Mouse (Mus musculus): ENCODE data around the gene Clstn1. TPM values are rescaled to one million over a fixed set of nuclear protein-coding genes. Genes with fewer than 3 reads are reported as not detected.

Clstn1 gene
- polyA plus RNA-seq, 1 experiment from 2014 or later: 22.7 TPM

GRCm38 (mm10) chr4:149585236-149585635 lies 1.0 kb upstream of the Clstn1 start:
- no peaks in the 10 kb centered on the region for H3K9me3 ChIP-seq (replicated peaks)
- no peak for ATAC-seq
- no peaks in the 10 kb centered on the region for H3K36me3 ChIP-seq (ENCODE audit: poor library complexity, severe bottlenecking)
- no peak overlapping the region for H3K9ac ChIP-seq
- no peak overlapping the region for H3K4me3 ChIP-seq
- H3K4me2 ChIP-seq: peak overlapping the region; percentile 97; the same call in 1 of the 2 replicates
- H3K4me1 ChIP-seq: peaks cover 25% of the 10 kb centered on the region
- no peak overlapping the region for H3K27ac ChIP-seq
- peaks cover 26% of the 10 kb centered on the region for H3K27me3 ChIP-seq
- WGBS: 87% methylated on average over 8 of the region's 8 CpGs

GRCm38 (mm10) chr4:149586783-149587595 lies 721 bp downstream of the Clstn1 start:
- Histone ChIP-seq H3K4me2 (peak overlapping the region; percentile 97), H3K27ac (peak overlapping the region; percentile 67), H3K9me3 (replicated peaks) (no peaks in the 10 kb centered on the region), H3K4me1 (peaks cover 25% of the 10 kb centered on the region), H3K9ac (peak overlapping the region; percentile 84), H3K27me3 (peaks cover 26% of the 10 kb centered on the region), H3K4me3 (peak overlapping the region; percentile 83), H3K36me3 (ENCODE audit: poor library complexity, severe bottlenecking) (no peaks in the 10 kb centered on the region)
- WGBS: under 1% methylated on average over 68 of the region's 72 CpGs
- ATAC-seq: peak; percentile 58

GRCm38 (mm10) chr4:149587596-149588168 lies 1.4 kb downstream of the Clstn1 start:
- Histone ChIP-seq H3K9ac (peak overlapping the region; percentile 84), H3K36me3 (ENCODE audit: poor library complexity, severe bottlenecking) (no peaks in the 10 kb centered on the region), H3K4me2 (peak overlapping the region; percentile 97), H3K4me3 (peak overlapping the region; percentile 83), H3K9me3 (replicated peaks) (no peaks in the 10 kb centered on the region), H3K27me3 (peaks cover 26% of the 10 kb centered on the region), H3K27ac (no peak overlapping the region), H3K4me1 (peaks cover 29% of the 10 kb centered on the region)
- ATAC-seq: peak; percentile 33
- 2% methylated on average over 24 of the region's 24 CpGs for WGBS

- Histone ChIP-seq H3K27ac (no peak overlapping the region), H3K4me2 (no peak overlapping the region), H3K36me3 (ENCODE audit: poor library complexity, severe bottlenecking) (no peaks in the 10 kb centered on the region), H3K9ac (no peak overlapping the region), H3K4me1 (peaks cover 40% of the 10 kb centered on the region), H3K4me3 (no peak overlapping the region), H3K9me3 (replicated peaks) (no peaks in the 10 kb centered on the region), H3K27me3 (peaks cover 12% of the 10 kb centered on the region)
- 84% methylated on average over 1 of the region's 1 CpGs for WGBS
- no peak for ATAC-seq
These were observed 3.9 kb downstream of the Clstn1 start for GRCm38 (mm10) chr4:149590200-149590599.

- 92% methylated on average over 2 of the region's 2 CpGs for WGBS
- Histone ChIP-seq H3K9me3 (replicated peaks) (no peaks in the 10 kb centered on the region), H3K4me2 (no peak overlapping the region), H3K9ac (no peak overlapping the region), H3K27me3 (peaks cover 9% of the 10 kb centered on the region), H3K4me1 (peaks cover 46% of the 10 kb centered on the region), H3K36me3 (ENCODE audit: poor library complexity, severe bottlenecking) (no peaks in the 10 kb centered on the region), H3K27ac (no peak overlapping the region), H3K4me3 (no peak overlapping the region)
- no peak for ATAC-seq
These were observed 5.2 kb downstream of the Clstn1 start for GRCm38 (mm10) chr4:149591486-149591885.

GRCm38 (mm10) chr4:149594913-149595581 lies 8.8 kb downstream of the Clstn1 start:
- peak overlapping the region; percentile 64 for H3K27ac ChIP-seq
- no peaks in the 10 kb centered on the region for H3K27me3 ChIP-seq
- H3K9me3 ChIP-seq (replicated peaks): no peaks in the 10 kb centered on the region
- H3K9ac ChIP-seq: no peak overlapping the region; the same call in 1 of the 2 replicates
- peak; percentile 67; the same call in 1 of the 2 replicates for ATAC-seq
- H3K4me1 ChIP-seq: peaks cover 37% of the 10 kb centered on the region
- no peak overlapping the region for H3K4me2 ChIP-seq
- no peaks in the 10 kb centered on the region for H3K36me3 ChIP-seq (ENCODE audit: poor library complexity, severe bottlenecking)
- 56% methylated on average over 9 of the region's 9 CpGs for WGBS
- H3K4me3 ChIP-seq: no peak overlapping the region

GRCm38 (mm10) chr4:149597641-149598208 lies 11.5 kb downstream of the Clstn1 start:
- H3K4me1 ChIP-seq: peaks cover 50% of the 10 kb centered on the region
- ATAC-seq: peak; percentile 39; the same call in 1 of the 2 replicates
- H3K36me3 ChIP-seq (ENCODE audit: poor library complexity, severe bottlenecking): no peaks in the 10 kb centered on the region
- 78% methylated on average over 12 of the region's 12 CpGs for WGBS
- no peak overlapping the region for H3K4me3 ChIP-seq
- H3K9me3 ChIP-seq (replicated peaks): no peaks in the 10 kb centered on the region
- no peaks in the 10 kb centered on the region for H3K27me3 ChIP-seq
- H3K27ac ChIP-seq: no peak overlapping the region
- H3K9ac ChIP-seq: no peak overlapping the region
- H3K4me2 ChIP-seq: no peak overlapping the region

- 82% methylated on average over 6 of the region's 6 CpGs for WGBS
- no peak for ATAC-seq
- Histone ChIP-seq H3K4me1 (peaks cover 46% of the 10 kb centered on the region), H3K4me3 (no peak overlapping the region), H3K36me3 (ENCODE audit: poor library complexity, severe bottlenecking) (no peaks in the 10 kb centered on the region), H3K4me2 (no peak overlapping the region), H3K9ac (no peak overlapping the region), H3K27me3 (no peaks in the 10 kb centered on the region), H3K27ac (no peak overlapping the region), H3K9me3 (replicated peaks) (no peaks in the 10 kb centered on the region)
These were observed 13.3 kb downstream of the Clstn1 start for GRCm38 (mm10) chr4:149599549-149599948.

- no peak overlapping the region for H3K4me2 ChIP-seq
- 93% methylated on average over 4 of the region's 4 CpGs for WGBS
- H3K27me3 ChIP-seq: no peaks in the 10 kb centered on the region
- no peak for ATAC-seq
- no peaks in the 10 kb centered on the region for H3K36me3 ChIP-seq (ENCODE audit: poor library complexity, severe bottlenecking)
- no peak overlapping the region for H3K27ac ChIP-seq
- H3K9ac ChIP-seq: no peak overlapping the region
- H3K4me3 ChIP-seq: no peak overlapping the region
- H3K9me3 ChIP-seq (replicated peaks): no peaks in the 10 kb centered on the region
- peaks cover 41% of the 10 kb centered on the region for H3K4me1 ChIP-seq
These were observed 13.9 kb downstream of the Clstn1 start for GRCm38 (mm10) chr4:149600130-149600529.

GRCm38 (mm10) chr4:149601484-149601883 lies 15.2 kb downstream of the Clstn1 start:
- WGBS: 34% methylated on average over 4 of the region's 4 CpGs
- peak overlapping the region; percentile 44; the same call in 1 of the 2 replicates for H3K27ac ChIP-seq
- no peaks in the 10 kb centered on the region for H3K27me3 ChIP-seq
- no peaks in the 10 kb centered on the region for H3K9me3 ChIP-seq (replicated peaks)
- H3K36me3 ChIP-seq (ENCODE audit: poor library complexity, severe bottlenecking): no peaks in the 10 kb centered on the region
- H3K9ac ChIP-seq: no peak overlapping the region
- no peak overlapping the region for H3K4me3 ChIP-seq
- H3K4me1 ChIP-seq: peaks cover 40% of the 10 kb centered on the region
- ATAC-seq: no peak
- H3K4me2 ChIP-seq: no peak overlapping the region

- ATAC-seq: no peak
- Histone ChIP-seq H3K4me1 (peaks cover 48% of the 10 kb centered on the region), H3K27me3 (no peaks in the 10 kb centered on the region), H3K36me3 (ENCODE audit: poor library complexity, severe bottlenecking) (no peaks in the 10 kb centered on the region), H3K27ac (no peak overlapping the region), H3K4me3 (no peak overlapping the region), H3K9me3 (replicated peaks) (no peaks in the 10 kb centered on the region), H3K9ac (no peak overlapping the region), H3K4me2 (no peak overlapping the region)
- 44% methylated on average over 7 of the region's 7 CpGs for WGBS
These were observed 16.0 kb downstream of the Clstn1 start for GRCm38 (mm10) chr4:149602236-149602635.

GRCm38 (mm10) chr4:149603860-149604259 lies 17.6 kb downstream of the Clstn1 start:
- H3K27me3 ChIP-seq: no peaks in the 10 kb centered on the region
- no peak for ATAC-seq
- WGBS: 66% methylated on average over 1 of the region's 1 CpGs
- no peak overlapping the region for H3K4me2 ChIP-seq
- no peak overlapping the region for H3K27ac ChIP-seq
- H3K36me3 ChIP-seq (ENCODE audit: poor library complexity, severe bottlenecking): no peaks in the 10 kb centered on the region
- H3K4me1 ChIP-seq: peaks cover 52% of the 10 kb centered on the region
- H3K4me3 ChIP-seq: no peak overlapping the region
- no peaks in the 10 kb centered on the region for H3K9me3 ChIP-seq (replicated peaks)
- no peak overlapping the region for H3K9ac ChIP-seq

Measured in forebrain, embryonic 13.5 days (tissue).